Mouse (Mus musculus): ENCODE results near the gene Fbxl17.

Fbxl17 gene

DNA sequence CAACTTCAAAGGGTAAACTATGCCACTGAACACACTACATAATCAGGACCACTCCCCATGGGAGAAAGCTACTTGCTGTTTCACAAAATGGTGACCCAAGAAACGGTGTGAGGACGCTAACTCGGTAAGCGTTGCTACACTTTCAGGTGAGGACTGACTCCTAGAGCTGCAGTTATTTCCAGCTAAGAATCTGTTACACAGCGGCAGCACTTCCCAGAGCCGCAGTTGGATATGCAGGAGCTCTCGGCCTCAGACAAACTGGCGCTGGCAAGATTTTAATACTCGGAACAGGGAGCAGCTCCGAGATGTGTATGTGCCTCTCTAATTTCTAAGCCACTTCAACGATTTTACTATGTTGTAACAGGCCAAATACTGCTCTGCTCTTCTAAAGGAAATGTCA lies 157.4 kb downstream of the Fbxl17 start:
- no peak for DNase-seq (ENCODE audit: extremely low read depth, low read depth, low spot score)

DNA sequence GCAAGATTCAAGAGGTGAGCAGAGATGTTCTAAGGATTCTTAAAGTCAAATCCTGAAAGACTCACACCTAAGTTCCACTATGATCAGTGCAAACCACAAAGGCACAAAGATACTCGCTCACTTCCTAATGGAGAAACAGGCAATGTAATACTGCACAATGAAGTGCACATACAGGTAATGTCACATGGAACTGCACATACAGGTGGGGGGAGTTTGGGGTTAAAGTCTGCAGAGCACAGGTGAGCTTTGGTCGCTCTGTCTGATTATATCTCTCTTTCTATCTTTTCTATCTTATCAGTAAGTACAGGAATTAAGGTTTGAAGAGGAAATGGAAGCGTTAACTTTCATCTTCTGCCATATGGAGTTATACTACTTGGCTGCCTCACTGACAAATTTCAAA lies 158.6 kb downstream of the Fbxl17 start:
- DNase-seq (ENCODE audit: extremely low read depth, low read depth, low spot score): no peak

DNA sequence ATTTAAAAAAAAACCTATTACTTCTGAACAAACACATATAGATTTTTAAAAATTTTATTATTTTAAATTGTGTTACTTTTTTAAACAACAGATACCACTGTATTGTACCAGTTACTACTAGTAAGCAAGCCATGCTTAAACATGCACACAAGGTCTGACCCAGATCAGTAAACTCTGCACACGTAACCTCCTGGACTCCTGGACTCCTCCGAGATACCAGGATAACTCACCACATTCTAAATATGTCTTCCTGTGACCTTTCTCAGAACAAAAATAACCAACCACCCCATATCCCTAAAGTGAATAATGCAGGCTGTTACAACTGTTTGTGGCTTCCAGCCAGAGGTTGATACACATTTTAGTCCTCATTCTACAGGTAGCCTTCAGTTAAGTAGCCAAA lies 170.9 kb downstream of the Fbxl17 start:
- DNase-seq (ENCODE audit: extremely low read depth, low read depth, low spot score): no peak

- no peak for DNase-seq (ENCODE audit: extremely low read depth, low read depth, low spot score)
These were observed 173.6 kb downstream of the Fbxl17 start for GRCm38 (mm10) chr17:63326227-63326626.

DNA sequence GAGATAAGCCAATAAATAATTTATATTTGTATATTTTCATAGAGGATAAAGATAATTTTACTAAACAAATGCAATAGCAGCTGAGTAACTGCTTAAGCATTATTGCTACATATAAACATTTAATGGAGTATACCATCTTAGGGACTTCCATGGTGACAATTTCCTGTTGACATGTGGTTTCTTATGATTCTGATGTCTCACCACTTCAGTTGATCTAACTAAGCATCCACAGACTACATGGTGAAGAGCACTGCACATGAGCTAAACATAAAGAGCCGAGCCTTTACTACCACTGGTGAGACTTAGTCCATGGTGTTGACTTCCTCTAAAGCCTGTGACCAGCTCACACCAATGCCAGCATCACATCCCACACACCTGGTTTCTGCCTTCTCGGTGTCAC lies 175.1 kb downstream of the Fbxl17 start:
- no peak for DNase-seq (ENCODE audit: extremely low read depth, low read depth, low spot score)

GRCm38 (mm10) chr17:63324039-63324438 lies 175.8 kb downstream of the Fbxl17 start:
- DNase-seq (ENCODE audit: extremely low read depth, low read depth, low spot score): peak; percentile 5

DNA sequence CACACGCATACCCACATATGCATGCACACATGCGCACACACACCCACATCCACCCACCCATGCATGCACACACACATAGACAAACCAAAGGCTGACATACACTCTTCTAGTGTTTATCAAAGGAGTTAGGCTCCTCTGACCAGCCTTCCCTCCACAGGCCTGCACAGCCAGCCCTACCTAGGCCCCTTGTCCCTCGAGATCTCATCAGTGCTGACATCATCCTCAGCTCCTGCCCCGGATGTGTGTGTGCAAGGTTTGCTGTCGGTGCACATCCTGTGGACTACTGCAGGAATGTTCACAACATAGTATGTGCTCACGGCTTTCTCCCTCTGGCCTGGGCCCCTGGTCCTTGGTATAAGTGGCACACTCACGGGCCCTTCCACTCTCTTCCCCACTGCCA lies 177.0 kb downstream of the Fbxl17 start:
- no peak for DNase-seq (ENCODE audit: extremely low read depth, low read depth, low spot score)

DNA sequence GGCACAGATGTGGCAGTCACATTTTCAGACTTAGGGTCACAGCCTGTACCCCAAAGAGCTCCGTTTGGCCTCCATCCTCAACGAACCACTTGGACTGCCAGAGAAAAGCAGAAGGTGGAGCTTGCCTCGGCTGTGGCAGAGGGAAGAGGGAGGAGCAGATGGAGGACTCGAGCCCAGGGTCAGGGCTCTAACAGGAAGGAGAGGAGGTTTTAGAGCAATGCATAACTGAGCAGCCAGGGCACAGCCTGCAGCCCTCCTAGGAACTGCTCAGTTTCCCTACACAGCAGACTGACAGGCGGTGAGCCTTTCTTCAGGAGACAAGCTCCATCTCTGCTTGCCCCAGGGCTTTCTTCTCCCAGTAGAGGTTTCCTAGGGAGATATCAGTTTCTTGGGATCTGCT lies 178.5 kb downstream of the Fbxl17 start:
- no peak for DNase-seq (ENCODE audit: extremely low read depth, low read depth, low spot score)

DNA sequence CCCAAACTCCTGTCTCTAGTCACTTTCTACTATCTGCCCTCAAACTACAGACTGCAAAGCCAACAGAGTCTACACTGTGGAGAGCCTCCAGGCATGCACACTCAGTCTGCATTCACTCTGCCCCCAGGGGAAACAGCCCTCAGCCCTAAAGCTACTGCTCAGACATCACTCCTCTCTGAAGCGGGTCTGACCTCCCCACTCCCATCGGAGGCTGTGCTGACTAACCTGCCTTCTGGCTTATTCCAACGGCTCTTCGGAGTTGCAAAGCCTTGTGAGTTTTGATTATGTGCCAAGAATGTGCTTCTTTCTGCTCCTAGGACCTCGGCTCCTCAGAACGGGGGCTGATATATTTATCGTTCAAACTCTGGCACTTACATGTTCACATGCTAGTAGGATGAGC lies 182.3 kb downstream of the Fbxl17 start:
- DNase-seq (ENCODE audit: extremely low read depth, low read depth, low spot score): no peak

DNA sequence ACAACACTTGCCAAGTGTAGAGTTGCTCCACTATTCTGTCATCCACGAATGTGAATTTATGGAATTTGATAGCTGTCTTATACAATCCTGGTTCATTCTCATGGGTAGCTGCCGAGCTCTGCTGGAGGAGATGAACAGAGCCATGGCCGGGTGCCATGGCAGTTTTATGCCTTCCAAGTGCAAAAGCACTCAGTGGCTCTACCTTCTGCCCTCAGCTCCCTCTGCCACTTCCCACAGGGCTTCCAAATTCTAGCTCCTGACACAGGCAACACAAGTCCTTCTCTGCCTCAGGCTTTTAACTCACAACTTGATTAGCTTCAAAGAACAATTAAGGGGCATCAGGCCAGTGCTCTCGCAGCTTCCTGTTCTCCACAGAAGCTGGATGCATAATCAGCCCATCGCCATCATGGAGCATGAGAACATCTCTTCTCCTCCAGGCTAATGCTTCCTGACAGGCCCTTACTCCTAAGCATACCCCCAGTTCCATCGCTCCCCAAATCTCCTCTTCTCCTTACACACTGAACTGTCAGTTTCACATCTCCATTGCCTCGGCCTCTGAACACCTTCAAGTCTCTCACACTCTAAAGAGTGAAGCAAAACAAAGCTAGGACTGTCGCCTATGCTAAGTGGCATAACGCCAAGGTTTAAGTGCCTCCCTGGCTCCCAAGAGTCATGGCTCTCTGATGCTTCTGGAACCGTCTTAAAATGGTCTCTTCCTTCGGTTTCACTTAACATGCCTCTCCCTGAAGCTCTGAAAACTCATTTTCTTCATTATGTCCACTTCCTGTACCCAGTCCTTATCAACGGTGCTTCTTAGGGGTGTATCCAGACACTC lies 184.0 kb downstream of the Fbxl17 start:
- no peak for DNase-seq (ENCODE audit: extremely low read depth, low read depth, low spot score)

GRCm38 (mm10) chr17:63312804-63313203 lies 187.0 kb downstream of the Fbxl17 start:
- DNase-seq (ENCODE audit: extremely low read depth, low read depth, low spot score): no peak

GRCm38 (mm10) chr17:63312330-63312729 lies 187.5 kb downstream of the Fbxl17 start:
- no peak for DNase-seq (ENCODE audit: extremely low read depth, low read depth, low spot score)

- no peak for DNase-seq (ENCODE audit: extremely low read depth, low read depth, low spot score)
These were observed 188.2 kb downstream of the Fbxl17 start for GRCm38 (mm10) chr17:63311613-63312012.

DNA sequence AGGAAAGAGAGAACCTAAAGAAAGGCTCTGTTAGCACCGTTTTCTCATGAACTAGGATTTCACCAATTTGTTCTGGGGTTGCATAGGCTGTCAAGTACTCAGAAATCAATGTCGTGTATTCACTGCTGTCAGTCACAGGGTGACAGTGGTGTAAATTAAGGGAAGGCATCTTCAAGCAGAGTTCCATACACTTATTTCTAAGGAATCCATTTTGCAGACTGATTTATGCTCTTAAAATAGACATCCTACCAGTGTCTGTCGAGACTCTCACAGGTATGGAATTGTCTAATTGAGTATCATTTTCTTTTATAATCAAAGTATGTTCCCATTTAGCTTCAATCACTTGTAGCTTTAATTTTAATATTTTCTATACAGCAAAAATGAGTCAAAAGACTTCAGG lies 189.8 kb downstream of the Fbxl17 start:
- DNase-seq (ENCODE audit: extremely low read depth, low read depth, low spot score): no peak

DNA sequence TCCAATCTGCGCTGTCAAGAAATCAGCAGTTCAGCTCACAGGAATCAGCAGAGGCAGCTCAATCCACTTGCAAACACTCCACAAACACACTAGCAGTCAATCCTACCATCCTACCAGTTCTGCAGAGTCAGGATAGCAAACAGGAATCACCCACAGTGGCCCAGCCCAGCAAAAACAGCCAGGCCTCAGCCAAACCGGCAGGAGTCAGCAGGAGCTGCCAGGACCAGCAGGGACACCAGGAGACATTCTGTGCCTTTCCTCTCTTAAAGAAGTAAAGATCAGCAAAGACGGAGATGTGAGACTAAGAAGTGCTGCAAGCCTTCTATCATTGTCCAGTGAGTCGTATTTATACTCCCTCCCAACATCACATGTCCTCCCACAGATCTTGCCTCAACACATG lies 196.0 kb downstream of the Fbxl17 start:
- DNase-seq (ENCODE audit: extremely low read depth, low read depth, low spot score): no peak

GRCm38 (mm10) chr17:63301822-63302393 lies 197.9 kb downstream of the Fbxl17 start:
- DNase-seq (ENCODE audit: extremely low read depth, low read depth, low spot score): no peak

DNA sequence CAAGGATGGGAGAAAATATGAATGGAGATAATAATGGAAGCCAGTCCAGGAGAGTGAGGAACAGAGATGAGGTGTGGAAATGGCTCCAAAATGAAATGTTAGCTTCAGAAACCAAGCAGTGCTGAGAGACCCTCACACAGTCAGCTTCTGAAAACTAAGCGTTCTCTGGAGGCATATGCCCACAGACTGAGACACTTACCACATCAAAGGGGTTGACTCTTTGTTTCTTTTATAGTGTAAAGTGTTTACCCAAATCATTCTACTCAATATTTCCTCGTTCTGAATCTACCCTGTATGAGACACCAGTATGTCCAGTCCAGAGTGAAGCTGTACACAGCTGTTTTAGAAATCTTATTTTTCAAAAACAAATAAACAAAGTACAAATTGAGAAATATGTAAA lies 204.3 kb downstream of the Fbxl17 start:
- no peak for DNase-seq (ENCODE audit: extremely low read depth, low read depth, low spot score)

DNA sequence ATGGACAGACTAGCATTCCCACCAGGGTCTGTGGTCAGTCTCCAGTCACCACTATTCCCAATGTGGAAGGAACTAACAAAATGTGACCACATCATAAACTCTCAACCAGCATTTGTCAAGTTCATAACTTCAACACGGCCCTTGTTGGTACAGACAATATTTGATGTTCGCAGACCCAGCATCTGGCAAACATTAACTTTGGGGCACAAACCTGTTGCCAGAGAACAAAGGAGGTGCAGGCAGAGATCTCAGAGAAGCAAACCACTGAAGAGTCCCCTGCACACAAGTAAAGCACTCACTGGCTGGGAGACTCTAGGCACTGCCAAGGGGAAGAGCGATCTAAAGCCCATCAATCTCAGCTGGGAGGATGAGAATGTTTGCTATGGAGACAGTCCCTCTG lies 204.9 kb downstream of the Fbxl17 start:
- DNase-seq (ENCODE audit: extremely low read depth, low read depth, low spot score): no peak

- no peak for DNase-seq (ENCODE audit: extremely low read depth, low read depth, low spot score)
These were observed 205.8 kb downstream of the Fbxl17 start for GRCm38 (mm10) chr17:63293979-63294378.

GRCm38 (mm10) chr17:63289317-63289913 lies 210.4 kb downstream of the Fbxl17 start:
- DNase-seq (ENCODE audit: extremely low read depth, low read depth, low spot score): no peak

GRCm38 (mm10) chr17:63288850-63289249 lies 211.0 kb downstream of the Fbxl17 start:
- DNase-seq (ENCODE audit: extremely low read depth, low read depth, low spot score): no peak

GRCm38 (mm10) chr17:63287413-63287812 lies 212.4 kb downstream of the Fbxl17 start:
- no peak for DNase-seq (ENCODE audit: extremely low read depth, low read depth, low spot score)
